8 mouse cellular contexts compared by ENCODE assay signal in genomic region chr12:11267030-11267429, GRCm38 (mm10). TPM values are rescaled to one million over a fixed set of nuclear protein-coding genes. Genes with fewer than 3 reads are reported as not detected.
DNase-seq lines count a peak whose midpoint lies in the region; ATAC-seq and TF ChIP-seq lines count a peak whose summit lies in the region.

No protein-coding gene starts in this region.

- peak overlapping the region; percentile 93 for H3K4me3 ChIP-seq in gastrocnemius, adult 2 months
- H3K4me3 ChIP-seq in ES-Bruce4 (ENCODE audit: low read depth, low read length) (peak overlapping the region; percentile 96), myocyte (peak overlapping the region; percentile 83)
- H3K4me3 ChIP-seq in forebrain, embryonic 10.5 days = peak overlapping the region; percentile 90
- peak overlapping the region; percentile 85 for H3K4me3 ChIP-seq in kidney, postnatal 0 days (replicated peaks; ENCODE audit: low read depth, low read length)

- intact Hi-C loops in gastrocnemius, adult 2 months (cut with DNase I) = loop anchor here (2.0 kb wide), 1 partner anchor 64 kb away; no protein-coding TSS in a partner anchor
- intact Hi-C loops in gastrocnemius, postnatal 36 days (cut with DNase I) = loop anchor here (5.0 kb wide), 1 partner anchor 70 kb away; no protein-coding TSS in a partner anchor

- WGBS in forebrain, embryonic 10.5 days = 6% methylated on average over 4 of the region's 4 CpGs
- WGBS in kidney, postnatal 0 days = 3% methylated on average over 4 of the region's 4 CpGs

- H3K27ac ChIP-seq in gastrocnemius, adult 2 months = peak overlapping the region; percentile 99
- H3K27ac ChIP-seq in ES-Bruce4 (ENCODE audit: insufficient read depth, low read length) = no peak overlapping the region
- peak overlapping the region; percentile 98 for H3K27ac ChIP-seq in forebrain, embryonic 10.5 days
- peak overlapping the region; percentile 96 for H3K27ac ChIP-seq in kidney, postnatal 0 days

- TF ChIP-seq CTCF in gastrocnemius, adult 2 months (IDR thresholded peaks at IDR 0.05) = no peak
- TF ChIP-seq CTCF in ES-Bruce4 (IDR thresholded peaks at IDR 0.05; ENCODE audit: low read depth, low read length) = no peak
- no peak for TF ChIP-seq CTCF in kidney, postnatal 0 days (IDR thresholded peaks at IDR 0.05; ENCODE audit: low read depth)

- H3K9me3 ChIP-seq in ES-Bruce4 (replicated peaks; ENCODE audit: control insufficient read depth, insufficient read depth, low read length, poor library complexity, severe bottlenecking) = no peaks in the 10 kb centered on the region
- no peaks in the 10 kb centered on the region for H3K9me3 ChIP-seq in forebrain, embryonic 10.5 days
- no peaks in the 10 kb centered on the region for H3K9me3 ChIP-seq in kidney, postnatal 0 days (replicated peaks; ENCODE audit: low read length)

- H3K36me3 ChIP-seq in ES-Bruce4 (ENCODE audit: control insufficient read depth, insufficient read depth, low read length, poor library complexity, severe bottlenecking) = peaks cover 2% of the 10 kb centered on the region; the same call in 1 of the 2 replicates
- peaks cover 13% of the 10 kb centered on the region; the same call in 1 of the 2 replicates for H3K36me3 ChIP-seq in forebrain, embryonic 10.5 days (replicated peaks)
- H3K36me3 ChIP-seq in kidney, postnatal 0 days (ENCODE audit: insufficient read depth, low read length) = no peaks in the 10 kb centered on the region
- H3K36me3 ChIP-seq in myocyte (ENCODE audit: control insufficient read depth, insufficient read depth) = peaks cover 8% of the 10 kb centered on the region

- TF ChIP-seq POLR2A in ES-Bruce4 (IDR thresholded peaks at IDR 0.05; ENCODE audit: insufficient read depth, low read length) (no peak), myocyte (IDR thresholded peaks at IDR 0.05; ENCODE audit: insufficient read length, low read depth) (no peak)

- peak overlapping the region; percentile 97 for H3K4me2 ChIP-seq in kidney, postnatal 0 days (ENCODE audit: low read length)
- H3K4me2 ChIP-seq in myocyte (ENCODE audit: low read depth) = peak overlapping the region; percentile 85

- peak; percentile 18 for DNase-seq in gastrocnemius, adult 2 months
- no peak for DNase-seq in gastrocnemius, adult 8-10 months (ENCODE audit: low spot score in 2 of 2)
- peak; percentile 17 for DNase-seq in forebrain, embryonic 10.5 days (ENCODE audit: extremely low spot score, low spot score)
- peak; percentile 24 for DNase-seq in kidney, postnatal 0 days (ENCODE audit: low spot score)
- no peak for DNase-seq in ovary, adult 18-20 months (ENCODE audit: low spot score)
- DNase-seq in gastrocnemius, postnatal 36 days = no peak

- no peaks in the 10 kb centered on the region for H3K4me1 ChIP-seq in ES-Bruce4 (ENCODE audit: control insufficient read depth, insufficient read depth, low read length)
- peaks cover 46% of the 10 kb centered on the region for H3K4me1 ChIP-seq in forebrain, embryonic 10.5 days
- peaks cover 7% of the 10 kb centered on the region for H3K4me1 ChIP-seq in kidney, postnatal 0 days (replicated peaks; ENCODE audit: insufficient read depth, low read length)

- no peaks in the 10 kb centered on the region for H3K27me3 ChIP-seq in ES-Bruce4 (ENCODE audit: control insufficient read depth, insufficient read depth, low read length, poor library complexity, severe bottlenecking)
- no peaks in the 10 kb centered on the region for H3K27me3 ChIP-seq in forebrain, embryonic 10.5 days (ENCODE audit: poor library complexity, severe bottlenecking)
- no peaks in the 10 kb centered on the region for H3K27me3 ChIP-seq in kidney, postnatal 0 days (ENCODE audit: insufficient read depth, low read length)
- no peaks in the 10 kb centered on the region for H3K27me3 ChIP-seq in myocyte (ENCODE audit: control insufficient read depth, insufficient read depth, insufficient read length)

- peak overlapping the region; percentile 36 for H3ac ChIP-seq in myocyte (ENCODE audit: control insufficient read depth, insufficient read length)

- H3K79me2 ChIP-seq in myocyte (ENCODE audit: control insufficient read depth, insufficient read depth) = peaks cover 88% of the 10 kb centered on the region

- TF ChIP-seq EP300 in ES-Bruce4 (IDR thresholded peaks at IDR 0.05; ENCODE audit: insufficient read depth, low read depth, low read length) = no peak

- H3K9ac ChIP-seq in ES-Bruce4 (ENCODE audit: low read depth, poor library complexity, severe bottlenecking) = peak overlapping the region; percentile 94
- peak overlapping the region; percentile 95 for H3K9ac ChIP-seq in kidney, postnatal 0 days (ENCODE audit: low read depth, low read length)

- no peak for ATAC-seq in kidney, postnatal 0 days (replicated peaks; ENCODE audit: low FRiP score, low read depth)

TF ChIP-seq in myocyte, 11 proteins besides CTCF, POLR2A, EP300 and RAD21:
- TF ChIP-seq SRF (IDR thresholded peaks at IDR 0.05; ENCODE audit: control insufficient read depth, insufficient read length, low read depth) (no peak), TCF12 (IDR thresholded peaks at IDR 0.05; ENCODE audit: insufficient read depth, poor library complexity, severe bottlenecking) (no peak), MAX (IDR thresholded peaks at IDR 0.05; ENCODE audit: low read depth) (no peak), CEBPB (IDR thresholded peaks at IDR 0.05; ENCODE audit: insufficient read depth, poor library complexity, severe bottlenecking) (no peak), MYOD1 (IDR thresholded peaks at IDR 0.05; ENCODE audit: control insufficient read depth in 1 of 3, insufficient read length in 2 of 3, low read depth in 2 of 3) (no peak), POLR2AphosphoS2 (IDR thresholded peaks at IDR 0.05; ENCODE audit: insufficient read length, low read depth) (no peak)
TF ChIP-seq in myocyte: peak in this region for 0.

RNA-seq across cellular contexts. Expression of gene Smc6, which starts 1.3 kb away (rescaled TPM):
- 10 to 100 TPM; 30.3 to 43.4 TPM for total RNA-seq in gastrocnemius, adult 2 months (2021)
- total RNA-seq in gastrocnemius, adult 8-10 months (2022) = 10 to 100 TPM; 29.0 to 37.2 (median 30.2) TPM
- polyA plus RNA-seq in ES-Bruce4 (2011; ENCODE audit: insufficient read depth, insufficient read length, low read depth, missing spikeins) = 86.8 and 107 TPM in 2 replicates
- polyA plus RNA-seq in forebrain, embryonic 10.5 days (2016; fragmentation: Nextera tagmentation; extraction: Ambion mirVana) = 140 and 148 TPM in 2 replicates
- 126 TPM in 2 replicates for polyA plus RNA-seq in kidney, postnatal 0 days (2015; fragmentation: Nextera tagmentation; extraction: Ambion mirVana)
- 11.2 TPM for polyA plus RNA-seq in myocyte (2012; fragmentation: generic; extraction: Trizol)
- 10 to 100 TPM; 24.9 to 36.5 TPM for total RNA-seq in gastrocnemius, postnatal 36 days (2021)

RNA-seq across cellular contexts. Expression of gene Gen1, which starts 1.4 kb away (rescaled TPM):
- total RNA-seq in gastrocnemius, adult 2 months (2021) = 1 to 10 TPM; 2.2 to 3.2 TPM
- 1 to 10 TPM; 2.7 to 6.2 (median 3.6) TPM for total RNA-seq in gastrocnemius, adult 8-10 months (2022)
- polyA plus RNA-seq in ES-Bruce4 (2011; ENCODE audit: insufficient read depth, insufficient read length, low read depth, missing spikeins) (21.2 and 23.9 TPM in 2 replicates), myocyte (2012; fragmentation: generic; extraction: Trizol) (1.8 TPM)
- polyA plus RNA-seq in forebrain, embryonic 10.5 days (2016; fragmentation: Nextera tagmentation; extraction: Ambion mirVana) = 19.1 and 19.7 TPM in 2 replicates
- 3.1 and 3.5 TPM in 2 replicates for polyA plus RNA-seq in kidney, postnatal 0 days (2015; fragmentation: Nextera tagmentation; extraction: Ambion mirVana)
- total RNA-seq in gastrocnemius, postnatal 36 days (2021) = 1 to 10 TPM; 2.3 to 2.7 TPM

RNA-seq across cellular contexts. Expression of gene Msgn1, which starts 58.3 kb away (rescaled TPM):
- not detected for total RNA-seq in gastrocnemius, adult 2 months (2021)
- not detected for total RNA-seq in gastrocnemius, adult 8-10 months (2022)
- not detected in 2 replicates for polyA plus RNA-seq in ES-Bruce4 (2011; ENCODE audit: insufficient read depth, insufficient read length, low read depth, missing spikeins)
- not detected in 2 replicates for polyA plus RNA-seq in forebrain, embryonic 10.5 days (2016; fragmentation: Nextera tagmentation; extraction: Ambion mirVana)
- not detected in 2 replicates for polyA plus RNA-seq in kidney, postnatal 0 days (2015; fragmentation: Nextera tagmentation; extraction: Ambion mirVana)
- not detected for polyA plus RNA-seq in myocyte (2012; fragmentation: generic; extraction: Trizol)
- not detected for total RNA-seq in gastrocnemius, postnatal 36 days (2021)

Comparison
In these comparisons a context has a peak if more than half of its experiments do, and no peak if none do; other contexts are left out.
1. DNase-seq: peak in gastrocnemius, adult 2 months (single experiment), forebrain, embryonic 10.5 days (single experiment) and kidney, postnatal 0 days (single experiment); none in gastrocnemius, adult 8-10 months (0 of 2), ovary, adult 18-20 months (single experiment) and gastrocnemius, postnatal 36 days (0 of 2).
2. Peak in every context shown above with its lines, with median percentiles within 50 percentile points of each other: H3K4me3 ChIP-seq.